Mouse (Mus musculus) heart, embryonic 13.5 days (tissue): ENCODE results near the gene March2. TPM values are rescaled to one million over a fixed set of nuclear protein-coding genes. Genes with fewer than 3 reads are reported as not detected.

Experiments used
- ATAC-seq: fragments of 200-750 bp; cut with Nextera tagmentation; 2 replicates; pipeline ENCODE4 v1.8.0; 2017; ENCODE audit warnings: moderate TSS enrichment; ENCODE audit not compliant: insufficient number of reproducible peaks, low FRiP score, low TSS enrichment; ENCODE audit errors: extremely low read depth
- H3K27ac ChIP-seq: fragments of 300-500 bp; sonication (generic); replicated peaks from 2 replicates; pipeline ENCODE4 v1.5.1; 2015; ENCODE audit warnings: moderate library complexity, mild to moderate bottlenecking, inconsistent platforms
- H3K27me3 ChIP-seq: fragments of 300-500 bp; sonication (generic); replicated peaks from 2 replicates; pipeline ENCODE4 v1.6.1; 2015; ENCODE audit warnings: mild to moderate bottlenecking, inconsistent platforms
- H3K36me3 ChIP-seq: fragments of 300-500 bp; sonication (generic); 2 replicates; pipeline ENCODE4 v1.6.1; 2015; ENCODE audit warnings: mild to moderate bottlenecking, inconsistent platforms
- H3K4me1 ChIP-seq: fragments of 300-500 bp; sonication (generic); 2 replicates; pipeline ENCODE4 v1.6.1; 2015; ENCODE audit warnings: inconsistent platforms
- H3K4me2 ChIP-seq: fragments of 300-500 bp; sonication (generic); 2 replicates; pipeline ENCODE4 v1.6.1; 2015; ENCODE audit warnings: inconsistent platforms, mild to moderate bottlenecking, moderate library complexity
- H3K4me3 ChIP-seq: fragments of 300-500 bp; sonication (generic); 2 replicates; pipeline ENCODE4 v1.5.1; 2015; ENCODE audit warnings: moderate library complexity, mild to moderate bottlenecking, inconsistent platforms
- H3K9ac ChIP-seq: fragments of 300-500 bp; sonication (generic); 2 replicates; pipeline ENCODE4 v1.6.1; 2015; ENCODE audit warnings: inconsistent platforms, mild to moderate bottlenecking, moderate library complexity
- H3K9me3 ChIP-seq: fragments of 300-500 bp; sonication (generic); 2 replicates; pipeline ENCODE4 v1.6.1; 2016; ENCODE audit warnings: inconsistent platforms
- WGBS: fragments of 180-500 bp; shearing (Covaris S2); methylation state at CpG from one replicate; pipeline ENCODE4 v1.1.7; 2015; ENCODE audit warnings: mixed read lengths; 5-methylcytosine and 5-hydroxymethylcytosine counted together
- polyA plus RNA-seq: library from polyadenylated mRNA; unstranded; fragments of >200 nt; fragmentation: Nextera tagmentation; extraction: Ambion mirVana; gene quantifications from 2 replicates; pipeline ENCODE4 v1.2.1, GENCODE M21; 2015

March2 gene
- polyA plus RNA-seq, 1 experiment from 2014 or later, result 83.7 TPM

DNA sequence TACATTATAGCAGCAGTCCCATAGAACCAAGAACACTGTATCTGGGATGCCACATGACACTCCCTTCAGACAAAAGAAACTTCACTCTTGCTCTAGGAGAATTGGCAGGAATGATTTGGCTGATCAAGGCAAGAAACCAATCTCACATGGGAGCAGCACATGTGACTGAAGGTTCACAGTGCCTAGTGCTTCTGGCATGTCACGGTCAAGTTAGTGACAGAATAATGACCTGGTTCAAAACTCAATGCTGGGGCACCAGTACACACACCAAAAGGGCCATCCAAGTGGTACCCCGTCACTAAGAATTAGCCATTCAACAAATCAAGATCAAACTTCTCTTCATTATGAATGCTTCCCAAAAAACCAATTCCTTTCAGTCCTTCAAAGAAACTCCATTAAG, 42.4 kb downstream of the March2 start:
- Histone ChIP-seq H3K9ac (no peak overlapping the region), H3K27ac (no peak overlapping the region), H3K27me3 (no peaks in the 10 kb centered on the region), H3K4me2 (no peak overlapping the region), H3K4me3 (no peak overlapping the region), H3K4me1 (peaks cover 59% of the 10 kb centered on the region), H3K9me3 (no peaks in the 10 kb centered on the region), H3K36me3 (peaks cover 37% of the 10 kb centered on the region)
- ATAC-seq, result no peak
- 85% methylated on average over 2 of the region's 2 CpGs for WGBS

DNA sequence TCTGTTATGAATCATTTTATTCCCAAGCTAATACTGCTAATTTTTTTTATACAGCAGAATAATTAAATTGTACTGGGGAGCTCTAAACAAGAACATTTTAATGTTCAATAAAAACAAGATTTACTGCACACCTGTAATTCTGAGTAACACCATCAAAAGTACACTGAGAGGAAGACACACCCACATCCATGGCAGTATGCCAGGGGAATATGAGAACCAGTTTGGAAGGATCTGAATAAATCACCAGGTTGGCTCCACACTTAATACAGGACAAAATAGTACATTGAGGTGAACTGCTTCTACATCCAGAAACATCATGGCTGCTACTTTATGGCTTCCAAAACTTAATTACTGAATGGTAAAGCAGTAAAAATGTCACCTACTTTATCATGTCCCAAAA, 43.0 kb downstream of the March2 start:
- Histone ChIP-seq H3K27ac (no peak overlapping the region), H3K4me2 (no peak overlapping the region), H3K36me3 (peaks cover 37% of the 10 kb centered on the region), H3K27me3 (no peaks in the 10 kb centered on the region), H3K4me3 (no peak overlapping the region), H3K9ac (no peak overlapping the region), H3K9me3 (no peaks in the 10 kb centered on the region), H3K4me1 (peaks cover 59% of the 10 kb centered on the region)
- ATAC-seq, result no peak

DNA sequence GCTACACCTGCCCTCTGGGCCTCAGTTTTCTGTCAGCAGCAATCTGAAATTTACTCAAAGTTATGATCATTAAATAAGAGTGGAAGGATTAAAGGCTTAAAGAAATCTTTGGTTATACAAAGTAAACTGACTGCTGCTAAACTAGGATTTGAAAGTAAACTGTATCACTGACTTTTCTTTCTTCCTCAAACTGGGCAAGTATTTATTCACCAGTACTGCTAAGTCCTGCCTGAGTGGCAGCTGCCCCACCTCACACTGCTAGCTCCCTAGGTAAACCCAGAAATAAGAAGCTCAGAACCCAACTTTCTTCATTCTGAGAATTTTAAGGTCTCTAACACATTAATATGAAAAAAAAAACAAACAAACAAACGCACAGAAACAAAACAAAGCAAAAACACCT, 44.6 kb downstream of the March2 start:
- ATAC-seq, result no peak
- Histone ChIP-seq H3K27ac (no peak overlapping the region), H3K27me3 (no peaks in the 10 kb centered on the region), H3K9ac (no peak overlapping the region), H3K9me3 (no peaks in the 10 kb centered on the region), H3K4me3 (no peak overlapping the region), H3K36me3 (peaks cover 39% of the 10 kb centered on the region), H3K4me2 (no peak overlapping the region), H3K4me1 (peaks cover 47% of the 10 kb centered on the region)
- 84% methylated on average over 1 of the region's 1 CpGs for WGBS

DNA sequence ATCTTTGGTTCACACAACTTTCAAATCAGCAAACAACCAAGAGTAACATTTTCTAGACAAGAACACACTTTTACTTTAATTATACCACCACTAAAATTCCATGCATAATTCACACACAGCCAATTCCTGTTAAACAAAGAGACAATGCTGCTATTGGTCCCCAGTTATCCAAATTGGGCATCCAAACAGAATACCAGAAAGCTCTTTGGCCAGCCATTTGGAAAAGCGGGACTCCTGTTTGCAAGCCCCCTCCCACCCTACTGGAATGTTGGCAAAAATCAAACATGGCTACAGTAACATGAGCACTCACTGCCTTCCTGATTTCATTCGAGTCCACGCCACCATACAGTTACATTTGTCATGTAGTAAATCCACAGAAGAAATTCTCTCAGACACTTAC, 48.8 kb downstream of the March2 start:
- Histone ChIP-seq H3K36me3 (peaks cover 48% of the 10 kb centered on the region), H3K9me3 (no peaks in the 10 kb centered on the region), H3K4me3 (no peak overlapping the region), H3K4me2 (no peak overlapping the region), H3K27ac (no peak overlapping the region), H3K9ac (no peak overlapping the region), H3K4me1 (peaks cover 34% of the 10 kb centered on the region), H3K27me3 (no peaks in the 10 kb centered on the region)
- 91% methylated on average over 3 of the region's 3 CpGs for WGBS
- ATAC-seq, result no peak

DNA sequence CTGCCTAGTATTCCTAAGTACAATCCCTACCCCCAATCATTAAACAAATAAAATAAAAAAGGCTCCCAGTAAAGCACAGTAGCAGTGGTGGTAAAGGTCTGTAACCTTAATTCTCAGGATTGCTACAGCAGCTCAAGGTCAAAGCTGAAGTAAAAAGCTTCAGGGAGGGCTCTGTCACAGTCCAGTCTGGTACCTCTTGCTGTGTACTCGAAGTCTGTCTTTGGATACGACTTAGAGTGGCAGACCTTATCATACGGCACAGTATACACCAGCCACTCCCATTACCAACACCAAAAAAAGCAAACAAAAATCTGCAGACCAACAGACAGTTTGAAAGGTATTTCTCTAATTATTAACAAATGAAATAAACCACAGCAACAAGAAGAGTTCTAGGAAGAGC, 51.7 kb downstream of the March2 start:
- H3K27me3 ChIP-seq, result no peaks in the 10 kb centered on the region

DNA sequence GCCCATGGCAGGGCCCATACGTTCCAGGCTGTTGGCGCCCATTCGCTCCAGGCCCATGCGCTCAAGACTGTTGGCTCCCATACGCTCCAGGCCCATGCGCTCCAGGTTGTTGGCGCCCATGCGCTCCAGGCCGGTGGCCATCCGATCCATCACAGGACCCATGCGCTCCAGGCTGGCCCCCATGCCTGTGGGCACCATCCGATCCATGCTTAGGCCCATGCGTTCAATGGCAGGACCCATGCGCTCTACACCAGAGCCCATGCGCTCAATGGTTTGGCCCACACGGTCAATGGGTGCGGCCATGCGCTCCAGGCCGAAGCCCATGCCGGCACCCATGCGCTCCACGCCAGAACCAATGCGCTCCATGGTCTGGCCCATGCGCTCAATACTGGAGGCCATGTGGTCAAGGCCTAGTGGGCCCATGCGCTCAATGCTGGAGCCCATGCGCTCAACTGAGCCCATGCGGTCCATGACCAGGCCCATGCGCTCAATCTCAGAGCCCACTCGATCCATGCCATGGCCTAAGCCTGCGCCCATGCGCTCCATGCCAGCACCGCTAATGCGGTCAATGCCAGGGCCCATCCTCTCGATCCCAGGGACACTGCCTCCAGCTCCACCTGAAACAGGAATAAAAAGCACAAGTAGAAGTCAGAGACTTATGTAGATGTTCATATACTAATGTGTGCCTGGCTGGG, 68.5 kb downstream of the March2 start:
- peak; percentile 42; the same call in 1 of the 2 replicates for ATAC-seq

More for the DNA sequence above, 51.7 kb downstream of the March2 start:
- no peak for ATAC-seq
- Histone ChIP-seq H3K4me3 (no peak overlapping the region), H3K4me1 (peaks cover 23% of the 10 kb centered on the region), H3K9ac (no peak overlapping the region), H3K9me3 (no peaks in the 10 kb centered on the region), H3K36me3 (peaks cover 67% of the 10 kb centered on the region), H3K4me2 (no peak overlapping the region), H3K27ac (0 out of 2 replicates have a peak overlapping the region, but pooled peaks have one; percentile 24)
- 46% methylated on average over 3 of the region's 3 CpGs for WGBS

DNA sequence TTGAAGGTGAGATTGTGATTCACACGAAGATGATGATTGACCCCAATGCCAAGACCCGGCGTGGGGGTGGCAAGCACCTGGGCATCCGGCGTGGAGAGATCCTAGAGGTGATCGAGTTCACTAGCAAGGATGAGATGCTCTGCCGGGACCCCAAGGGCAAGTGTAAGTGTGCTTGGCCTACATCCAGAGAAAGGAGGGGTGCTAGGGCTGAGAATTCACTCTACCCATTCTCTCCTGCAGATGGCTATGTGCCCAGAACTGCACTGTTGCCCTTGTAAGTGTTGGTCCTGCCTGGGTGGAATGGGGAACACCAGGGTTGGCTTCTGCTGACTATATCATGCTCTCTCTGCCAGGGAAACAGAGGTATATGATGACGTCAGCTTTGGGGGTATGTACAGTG, 73.4 kb downstream of the March2 start:
- Histone ChIP-seq H3K4me2 (no peak overlapping the region), H3K4me3 (no peak overlapping the region), H3K36me3 (peaks cover 80% of the 10 kb centered on the region), H3K9ac (no peak overlapping the region), H3K27me3 (no peaks in the 10 kb centered on the region), H3K9me3 (no peaks in the 10 kb centered on the region), H3K4me1 (no peaks in the 10 kb centered on the region), H3K27ac (no peak overlapping the region)
- 91% methylated on average over 8 of the region's 8 CpGs for WGBS
- ATAC-seq, result no peak

More for the DNA sequence above, 68.5 kb downstream of the March2 start:
- no peak overlapping the region for H3K4me3 ChIP-seq
- no peaks in the 10 kb centered on the region for H3K4me1 ChIP-seq
- H3K9me3 ChIP-seq, result no peaks in the 10 kb centered on the region
- H3K36me3 ChIP-seq, result peaks cover 98% of the 10 kb centered on the region
- H3K9ac ChIP-seq, result no peak overlapping the region
- no peak overlapping the region for H3K4me2 ChIP-seq
- 97% methylated on average over 34 of the region's 34 CpGs for WGBS
- H3K27ac ChIP-seq, result no peak overlapping the region
- no peaks in the 10 kb centered on the region for H3K27me3 ChIP-seq

DNA sequence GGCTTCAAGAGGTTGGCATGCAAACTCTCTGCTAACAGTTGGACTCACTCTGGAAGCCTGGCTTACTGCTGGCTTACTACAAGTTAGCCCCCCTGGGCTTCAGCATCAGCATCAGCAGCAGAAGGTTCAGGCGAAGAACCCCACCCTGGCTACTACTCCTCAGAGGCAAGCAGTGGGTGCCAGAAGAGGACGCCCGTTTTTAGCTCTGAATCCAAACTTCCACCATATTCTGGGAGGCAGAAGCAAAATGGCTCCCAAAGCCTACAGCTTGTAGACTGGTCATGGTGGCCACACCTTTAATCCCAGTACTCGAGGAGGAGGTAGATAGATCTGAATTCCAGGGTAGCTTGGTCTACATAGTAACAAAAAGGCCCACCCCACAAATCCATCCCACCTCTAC, 74.4 kb downstream of the March2 start:
- H3K4me1 ChIP-seq, result no peaks in the 10 kb centered on the region
- H3K36me3 ChIP-seq, result peaks cover 74% of the 10 kb centered on the region
- no peaks in the 10 kb centered on the region for H3K27me3 ChIP-seq
- no peak overlapping the region for H3K9ac ChIP-seq
- 92% methylated on average over 4 of the region's 4 CpGs for WGBS
- no peak for ATAC-seq
- H3K27ac ChIP-seq, result no peak overlapping the region
- H3K4me3 ChIP-seq, result no peak overlapping the region
- no peak overlapping the region for H3K4me2 ChIP-seq
- H3K9me3 ChIP-seq, result no peaks in the 10 kb centered on the region

DNA sequence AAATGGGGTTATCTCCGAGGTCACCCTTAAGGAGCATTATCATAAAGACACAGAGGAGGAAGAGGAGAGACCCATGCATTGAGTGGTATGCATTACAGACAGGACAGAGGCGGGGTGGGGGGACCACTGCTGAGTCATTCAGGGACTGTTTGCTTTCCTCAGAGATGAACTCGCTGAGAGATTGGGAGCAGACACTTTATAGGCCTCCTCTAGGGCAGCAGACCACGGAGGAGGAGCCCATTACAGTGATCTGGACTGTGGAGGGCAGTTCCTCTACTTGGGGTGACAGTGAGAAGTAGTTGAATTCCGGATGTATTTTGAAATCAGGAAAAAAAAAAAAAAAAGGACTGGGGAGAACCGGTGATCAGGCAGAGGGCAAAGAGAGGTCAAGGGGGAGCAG, 78.7 kb downstream of the March2 start:
- no peak for ATAC-seq
- Histone ChIP-seq H3K9ac (no peak overlapping the region), H3K27ac (no peak overlapping the region), H3K36me3 (peaks cover 66% of the 10 kb centered on the region), H3K9me3 (no peaks in the 10 kb centered on the region), H3K4me3 (no peak overlapping the region), H3K4me1 (0 out of 2 replicates have a peak, but pooled peaks cover 4% of the 10 kb centered on the region), H3K27me3 (no peaks in the 10 kb centered on the region), H3K4me2 (no peak overlapping the region)
- 39% methylated on average over 6 of the region's 6 CpGs for WGBS

DNA sequence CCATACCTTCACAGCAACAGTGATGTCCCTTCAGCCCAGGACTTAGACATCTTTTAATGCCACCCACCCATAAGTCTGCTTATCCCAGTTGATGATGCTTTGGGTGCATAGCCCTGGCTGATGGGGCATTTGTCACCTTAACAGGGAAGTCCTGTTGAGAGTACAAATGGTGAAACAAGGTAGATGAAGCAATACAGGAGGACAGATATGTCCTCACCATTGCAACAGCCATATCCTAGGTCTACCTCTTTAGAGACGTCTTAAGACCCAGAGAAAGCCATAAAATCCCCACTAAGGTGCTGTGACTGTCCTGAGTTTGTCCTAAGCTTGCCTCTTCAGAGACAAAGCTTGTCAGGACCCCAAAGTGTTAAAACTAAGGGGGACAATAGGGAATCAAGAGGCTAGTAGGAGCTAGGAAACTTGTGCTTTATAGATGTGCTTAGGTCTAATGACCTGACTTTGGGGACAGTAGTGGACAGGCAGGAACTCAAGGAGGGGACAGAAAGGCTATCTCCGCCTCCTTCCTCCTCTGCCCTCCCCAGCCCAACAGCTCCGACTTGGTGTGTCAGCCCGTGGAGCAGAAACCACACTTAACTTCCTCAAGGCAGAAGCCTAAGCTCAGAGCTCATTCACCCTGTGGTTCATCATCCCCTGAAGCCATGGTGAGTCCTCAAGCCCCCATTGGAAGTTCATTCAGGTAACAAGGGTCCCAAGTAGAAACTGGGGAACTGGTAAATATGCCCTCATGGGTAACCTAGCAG, 80.8 kb downstream of the March2 start, which contains the start of gene Pram1:
Pram1 (plus strand) TSS at position 541 of the 761 bp plus-strand sequence.
- Histone ChIP-seq H3K9ac (no peak within 1 kb of the TSS), H3K4me1 (0 out of 2 replicates have a peak, but pooled peaks cover 4% of the 10 kb centered on the region), H3K36me3 (peaks cover 57% of the 10 kb centered on the region), H3K4me2 (no peak within 1 kb of the TSS), H3K4me3 (no peak within 1 kb of the TSS), H3K27ac (no peak within 1 kb of the TSS), H3K9me3 (no peaks in the 10 kb centered on the region), H3K27me3 (no peaks in the 10 kb centered on the region)
- 75% methylated on average over 4 of the region's 4 CpGs for WGBS
- ATAC-seq, result no peak

DNA sequence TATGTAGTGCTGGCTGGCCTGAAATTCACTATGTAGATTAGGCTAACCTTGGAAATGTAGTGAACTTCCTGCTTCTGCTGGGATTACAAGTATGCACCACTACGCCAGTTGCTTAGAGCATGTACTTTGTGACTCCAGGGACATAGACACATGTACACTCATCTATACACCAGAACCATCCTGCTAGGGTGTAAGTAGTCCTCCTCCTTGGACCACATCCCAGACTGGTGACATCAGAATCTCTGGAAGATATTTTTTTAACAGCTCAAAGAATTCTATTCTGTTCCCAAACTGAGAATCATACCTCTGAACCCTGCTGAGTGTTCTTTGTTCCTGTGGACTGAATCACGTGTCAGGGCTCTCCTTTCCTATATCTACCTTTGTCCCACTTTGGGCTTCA, 81.4 kb downstream of the March2 start:
- H3K4me3 ChIP-seq, result no peak overlapping the region
- H3K4me1 ChIP-seq, result peaks cover 4% of the 10 kb centered on the region; the same call in 1 of the 2 replicates
- WGBS, result 70% methylated on average over 2 of the region's 2 CpGs
- ATAC-seq, result no peak
- no peak overlapping the region for H3K27ac ChIP-seq
- no peaks in the 10 kb centered on the region for H3K27me3 ChIP-seq
- no peaks in the 10 kb centered on the region for H3K9me3 ChIP-seq
- H3K36me3 ChIP-seq, result peaks cover 59% of the 10 kb centered on the region
- H3K9ac ChIP-seq, result no peak overlapping the region
- H3K4me2 ChIP-seq, result no peak overlapping the region
